Mouse (Mus musculus): ENCODE results near the gene Pex16.

DNA sequence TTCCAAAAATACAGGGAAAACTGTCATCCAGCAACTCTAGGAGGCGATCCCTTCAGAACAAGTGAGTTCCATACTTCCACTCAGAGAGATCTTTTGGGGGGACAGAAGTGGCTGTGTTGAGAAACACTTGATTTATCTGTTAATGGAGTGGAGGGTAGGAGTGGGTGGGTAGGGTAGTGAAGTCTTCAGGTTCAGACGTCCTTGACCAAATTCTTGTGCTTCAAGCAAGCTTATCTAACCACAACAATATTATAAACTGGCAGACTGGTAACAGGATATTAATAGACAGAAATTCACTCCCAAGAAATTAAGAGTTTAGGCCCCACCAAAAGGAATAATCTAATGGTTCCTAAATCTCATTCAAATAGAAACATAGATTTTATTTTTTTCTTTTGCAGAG is 55.6 kb downstream of the Pex16 start:
- TF ChIP-seq MAX (IDR thresholded peaks at IDR 0.05): no peak
- no peak for TF ChIP-seq USF1 (IDR thresholded peaks at IDR 0.05; ENCODE audit: low read depth)
- TF ChIP-seq CTCF (IDR thresholded peaks at IDR 0.05; ENCODE audit: control insufficient read depth, insufficient read depth, insufficient read length): no peak
- no peak for TF ChIP-seq MYOG (IDR thresholded peaks at IDR 0.05; ENCODE audit: control insufficient read depth, extremely low read depth, insufficient read length)

Measured in C2C12 (cell line).